Mouse (Mus musculus): ENCODE measurements around the gene Meioc. TPM values are rescaled to one million over a fixed set of nuclear protein-coding genes. Genes with fewer than 3 reads are reported as not detected.

Gene Meioc
- not detected for polyA plus RNA-seq (2017; shearing (Covaris generic))

DNA sequence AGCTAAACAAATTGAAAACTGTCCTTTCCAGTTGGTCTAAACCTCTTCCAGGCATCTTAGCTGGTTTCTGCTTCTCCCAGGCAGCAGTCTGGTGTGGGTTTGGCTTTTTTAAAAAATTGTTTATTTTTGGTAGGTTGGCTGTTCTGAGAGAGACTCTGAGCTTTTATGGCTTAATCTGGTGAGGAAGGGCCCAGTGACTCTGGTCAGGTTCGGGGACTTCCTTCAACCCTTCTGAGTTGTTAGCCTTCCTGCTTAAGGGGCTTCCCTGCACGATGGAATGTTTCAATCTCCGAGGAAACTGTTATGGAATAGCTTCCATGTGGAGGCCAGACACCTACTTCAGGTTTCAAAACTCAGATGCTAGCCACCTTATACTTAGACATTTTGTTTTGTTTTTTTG, at the start of gene Meioc:
Meioc (plus strand) TSS at position 301 of the 400 bp plus-strand sequence.

DNA sequence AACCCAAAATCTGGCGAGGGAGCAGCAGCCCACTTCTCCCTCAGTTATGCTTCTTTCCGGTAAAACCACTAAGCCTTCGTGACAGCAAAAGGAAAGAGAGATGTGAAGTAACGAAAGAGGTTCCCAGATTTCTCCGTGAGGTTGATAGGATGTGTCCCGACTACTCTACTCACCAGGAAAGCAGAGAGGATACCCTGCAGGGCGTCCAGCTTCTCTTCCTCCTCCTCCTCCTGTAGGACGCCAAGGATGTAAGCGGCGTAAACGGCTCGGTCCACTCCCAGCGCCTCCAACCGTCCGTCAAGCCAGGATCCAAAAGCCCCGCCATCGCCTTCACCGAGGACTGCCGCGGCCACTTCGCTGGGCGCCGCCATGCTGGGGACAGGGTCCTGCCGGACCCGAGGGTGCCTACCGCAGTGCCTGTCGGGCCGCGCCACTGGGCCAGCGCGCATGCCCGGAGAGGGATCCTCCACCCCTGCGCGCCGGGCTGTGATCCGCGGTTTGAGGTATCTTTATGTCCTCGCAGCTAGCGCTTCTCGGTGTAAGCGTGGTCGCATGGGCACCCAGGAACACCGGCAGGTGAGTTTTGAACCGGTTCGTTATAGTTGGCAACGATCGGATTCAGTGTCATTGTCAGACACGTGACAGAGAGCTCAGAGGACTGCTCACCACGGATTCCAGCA, 34.0 kb downstream of the Meioc start, which contains the start of gene Ccdc43:
Ccdc43 (minus strand) TSS at position 445 of the 680 bp plus-strand sequence.

Other genes starting within 250 kb of the Meioc start
- 35.7 TPM for gene Grn, start 233.4 kb upstream of the Meioc start, polyA plus RNA-seq (2017; shearing (Covaris generic))
- not detected for gene Fam171a2, start 216.0 kb upstream of the Meioc start, polyA plus RNA-seq (2017; shearing (Covaris generic))
- 1.3 TPM for gene Itga2b, start 193.6 kb upstream of the Meioc start, polyA plus RNA-seq (2017; shearing (Covaris generic))
- 66.8 TPM for gene Gpatch8, start 107.3 kb upstream of the Meioc start, polyA plus RNA-seq (2017; shearing (Covaris generic))
- not detected for gene Gm11627, start 84.3 kb upstream of the Meioc start, polyA plus RNA-seq (2017; shearing (Covaris generic))
- not detected for gene Fzd2, start 59.3 kb upstream of the Meioc start, polyA plus RNA-seq (2017; shearing (Covaris generic))
- 32.9 TPM for gene Ccdc43, start 34.1 kb downstream of the Meioc start, polyA plus RNA-seq (2017; shearing (Covaris generic))
- gene Adam11, start 97.7 kb downstream of the Meioc start, polyA plus RNA-seq (2017; shearing (Covaris generic)) = 0.17 TPM
- not detected for gene Gjc1, start 156.0 kb downstream of the Meioc start, polyA plus RNA-seq (2017; shearing (Covaris generic))
- not detected for gene Higd1b, start 172.1 kb downstream of the Meioc start, polyA plus RNA-seq (2017; shearing (Covaris generic))
- 161 TPM for gene Eftud2, start 217.3 kb downstream of the Meioc start, polyA plus RNA-seq (2017; shearing (Covaris generic))
- not detected for gene Ccdc103, start 217.5 kb downstream of the Meioc start, polyA plus RNA-seq (2017; shearing (Covaris generic))
- gene Fam187a, start 221.5 kb downstream of the Meioc start, polyA plus RNA-seq (2017; shearing (Covaris generic)) = not detected
- gene Gfap, start 237.2 kb downstream of the Meioc start, polyA plus RNA-seq (2017; shearing (Covaris generic)) = not detected

Measured in CD4-positive, CD25-positive, alpha-beta regulatory T cell (primary cell).